27 mouse cellular contexts compared by ENCODE assay signal in the genomic region with DNA sequence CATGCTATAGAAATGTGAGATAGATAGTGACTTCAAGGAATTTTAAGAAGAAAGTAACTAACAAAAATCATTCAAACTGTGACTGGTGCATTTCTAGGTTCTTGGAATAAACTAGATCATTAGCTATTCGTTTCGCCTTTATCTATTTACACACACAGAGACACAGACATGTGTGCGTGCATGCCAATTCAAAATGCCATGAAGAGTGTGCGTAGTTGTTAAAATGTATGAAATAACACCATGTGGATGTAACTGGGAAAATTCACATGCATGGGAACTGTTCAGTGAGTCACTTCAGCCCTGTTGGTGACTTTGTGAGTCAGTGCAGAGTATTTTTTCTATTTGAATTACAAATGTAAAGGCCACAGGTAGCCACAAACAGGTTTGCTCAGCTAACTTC.
"Had no signal": no experiment of that assay in that cellular context is flagged by ENCODE, and none has a peak within 500 bp of the region (broad histone marks: within the 10 kb centered on the region; RNA-seq: fewer than 3 reads in every experiment).

No protein-coding gene starts in this region.

- H3K9me3 ChIP-seq: heart, embryonic 13.5 days; heart, embryonic 15.5 days; hindbrain, embryonic 13.5 days; hindbrain, embryonic 15.5 days; kidney, embryonic 15.5 days; limb, embryonic 13.5 days; limb, embryonic 15.5 days; liver, embryonic 12.5 days had no signal

- ATAC-seq: hindbrain, postnatal 0 days; intestine, embryonic 16.5 days; liver, embryonic 12.5 days had no signal

- H3K36me3 ChIP-seq: heart, embryonic 13.5 days; heart, embryonic 15.5 days; hindbrain, embryonic 13.5 days; hindbrain, embryonic 15.5 days; kidney, embryonic 15.5 days; limb, embryonic 13.5 days; limb, embryonic 15.5 days; liver, embryonic 12.5 days had no signal

- H3K27me3 ChIP-seq: heart, embryonic 13.5 days; heart, embryonic 15.5 days; hindbrain, embryonic 13.5 days; hindbrain, embryonic 15.5 days; kidney, embryonic 15.5 days; limb, embryonic 13.5 days; limb, embryonic 15.5 days; liver, embryonic 12.5 days had no signal

- H3K4me1 ChIP-seq: heart, embryonic 13.5 days; heart, embryonic 15.5 days; hindbrain, embryonic 13.5 days; hindbrain, embryonic 15.5 days; kidney, embryonic 15.5 days; liver, embryonic 12.5 days had no signal

- H3K4me3 ChIP-seq: heart, adult 2 months; heart, embryonic 13.5 days; heart, embryonic 15.5 days; hindbrain, embryonic 13.5 days; hindbrain, embryonic 15.5 days; kidney, embryonic 15.5 days; limb, embryonic 13.5 days; limb, embryonic 15.5 days; liver, embryonic 12.5 days had no signal

- H3K27ac ChIP-seq: heart, adult 2 months; heart, embryonic 13.5 days; heart, embryonic 15.5 days; hindbrain, embryonic 13.5 days; hindbrain, embryonic 15.5 days; hindbrain, postnatal 0 days; kidney, embryonic 15.5 days; kidney, postnatal 0 days; limb, embryonic 13.5 days; limb, embryonic 15.5 days; liver, embryonic 12.5 days; liver, embryonic 14.5 days had no signal

- H3K9ac ChIP-seq: heart, embryonic 13.5 days; heart, embryonic 15.5 days; hindbrain, embryonic 13.5 days; hindbrain, embryonic 15.5 days; kidney, embryonic 15.5 days; limb, embryonic 13.5 days; limb, embryonic 15.5 days; liver, embryonic 12.5 days; liver, embryonic 14.5 days had no signal

- DNase-seq: gastrocnemius, postnatal 14 days; gastrocnemius, postnatal 36 days; heart, adult 11 months; heart, adult 2 months; heart, postnatal 14 days; heart, postnatal 36 days; kidney, adult 11 months; kidney, adult 2 months; kidney, adult 9 months; kidney, postnatal 14 days; kidney, postnatal 36 days; layer of hippocampus, adult 9-11 months; layer of hippocampus, postnatal 36 days; left cerebral cortex, postnatal 4 days had no signal

- H3K4me2 ChIP-seq: heart, embryonic 11.5 days; heart, embryonic 13.5 days; heart, embryonic 15.5 days; hindbrain, embryonic 13.5 days; hindbrain, embryonic 15.5 days; kidney, embryonic 15.5 days; limb, embryonic 13.5 days; limb, embryonic 15.5 days; liver, embryonic 12.5 days had no signal
